Mouse (Mus musculus): ENCODE measurements around the gene Gmds. TPM values are rescaled to one million over a fixed set of nuclear protein-coding genes. Genes with fewer than 3 reads are reported as not detected.

Gmds gene
- polyA plus RNA-seq, 1 experiment from 2014 or later: 35.1 TPM

- Histone ChIP-seq H3K9me3 (no peaks in the 10 kb centered on the region), H3K4me3 (no peak overlapping the region), H3K9ac (replicated peaks) (no peak overlapping the region), H3K27ac (replicated peaks) (no peak overlapping the region), H3K36me3 (no peaks in the 10 kb centered on the region), H3K4me1 (no peaks in the 10 kb centered on the region), H3K27me3 (no peaks in the 10 kb centered on the region), H3K4me2 (replicated peaks) (no peak overlapping the region)
- ATAC-seq (ENCODE audit: low FRiP score, low read depth): no peak
- WGBS: 97% methylated on average over 1 of the region's 1 CpGs
Measured at GRCm38 (mm10) chr13:32040822-32041221, 297.7 kb downstream of the Gmds start.

- no peaks in the 10 kb centered on the region for H3K36me3 ChIP-seq
- no peaks in the 10 kb centered on the region for H3K27me3 ChIP-seq
- no peak for ATAC-seq (ENCODE audit: low FRiP score, low read depth)
- no peak overlapping the region for H3K9ac ChIP-seq (replicated peaks)
- no peak overlapping the region for H3K4me2 ChIP-seq (replicated peaks)
- no peak overlapping the region for H3K4me3 ChIP-seq
- H3K9me3 ChIP-seq: no peaks in the 10 kb centered on the region
- 65% methylated on average over 5 of the region's 5 CpGs for WGBS
- no peak overlapping the region for H3K27ac ChIP-seq (replicated peaks)
- H3K4me1 ChIP-seq: no peaks in the 10 kb centered on the region
Measured at GRCm38 (mm10) chr13:32036902-32037301, 301.6 kb downstream of the Gmds start.

GRCm38 (mm10) chr13:32034799-32035448, 303.6 kb downstream of the Gmds start:
- H3K4me2 ChIP-seq (replicated peaks): no peak overlapping the region
- H3K9ac ChIP-seq (replicated peaks): no peak overlapping the region
- H3K4me1 ChIP-seq: no peaks in the 10 kb centered on the region
- WGBS: 84% methylated on average over 6 of the region's 6 CpGs
- H3K27ac ChIP-seq (replicated peaks): no peak overlapping the region
- H3K36me3 ChIP-seq: no peaks in the 10 kb centered on the region
- H3K27me3 ChIP-seq: no peaks in the 10 kb centered on the region
- ATAC-seq (ENCODE audit: low FRiP score, low read depth): no peak
- no peaks in the 10 kb centered on the region for H3K9me3 ChIP-seq
- H3K4me3 ChIP-seq: no peak overlapping the region

- Histone ChIP-seq H3K4me1 (no peaks in the 10 kb centered on the region), H3K36me3 (no peaks in the 10 kb centered on the region), H3K9me3 (no peaks in the 10 kb centered on the region), H3K4me2 (replicated peaks) (no peak overlapping the region), H3K27me3 (no peaks in the 10 kb centered on the region), H3K27ac (replicated peaks) (no peak overlapping the region), H3K9ac (replicated peaks) (no peak overlapping the region), H3K4me3 (no peak overlapping the region)
- ATAC-seq (ENCODE audit: low FRiP score, low read depth): no peak
- WGBS: 54% methylated on average over 8 of the region's 8 CpGs
Measured at GRCm38 (mm10) chr13:32034139-32034538, 304.4 kb downstream of the Gmds start.

GRCm38 (mm10) chr13:32026226-32026975, 312.1 kb downstream of the Gmds start:
- Histone ChIP-seq H3K9ac (replicated peaks) (no peak overlapping the region), H3K4me3 (no peak overlapping the region), H3K4me2 (replicated peaks) (no peak overlapping the region), H3K36me3 (no peaks in the 10 kb centered on the region), H3K27ac (replicated peaks) (no peak overlapping the region), H3K9me3 (no peaks in the 10 kb centered on the region), H3K4me1 (no peaks in the 10 kb centered on the region), H3K27me3 (no peaks in the 10 kb centered on the region)
- WGBS: 88% methylated on average over 6 of the region's 6 CpGs
- no peak for ATAC-seq (ENCODE audit: low FRiP score, low read depth)

GRCm38 (mm10) chr13:32024822-32025221, 313.7 kb downstream of the Gmds start:
- Histone ChIP-seq H3K36me3 (no peaks in the 10 kb centered on the region), H3K4me3 (no peak overlapping the region), H3K9ac (replicated peaks) (no peak overlapping the region), H3K4me1 (no peaks in the 10 kb centered on the region), H3K27me3 (no peaks in the 10 kb centered on the region), H3K4me2 (replicated peaks) (no peak overlapping the region), H3K9me3 (no peaks in the 10 kb centered on the region), H3K27ac (replicated peaks) (no peak overlapping the region)
- ATAC-seq (ENCODE audit: low FRiP score, low read depth): no peak

GRCm38 (mm10) chr13:32020455-32021249, 317.9 kb downstream of the Gmds start:
- Histone ChIP-seq H3K4me3 (no peak overlapping the region), H3K9ac (replicated peaks) (no peak overlapping the region), H3K27ac (replicated peaks) (no peak overlapping the region), H3K9me3 (no peaks in the 10 kb centered on the region), H3K36me3 (no peaks in the 10 kb centered on the region), H3K4me2 (replicated peaks) (no peak overlapping the region), H3K27me3 (no peaks in the 10 kb centered on the region), H3K4me1 (peaks cover 10% of the 10 kb centered on the region)
- no peak for ATAC-seq (ENCODE audit: low FRiP score, low read depth)
- 69% methylated on average over 6 of the region's 6 CpGs for WGBS

- Histone ChIP-seq H3K36me3 (no peaks in the 10 kb centered on the region), H3K27me3 (no peaks in the 10 kb centered on the region), H3K27ac (replicated peaks) (no peak overlapping the region), H3K9me3 (no peaks in the 10 kb centered on the region), H3K4me3 (no peak overlapping the region), H3K4me1 (peaks cover 10% of the 10 kb centered on the region), H3K9ac (replicated peaks) (no peak overlapping the region), H3K4me2 (replicated peaks) (no peak overlapping the region)
- ATAC-seq (ENCODE audit: low FRiP score, low read depth): no peak
Measured at GRCm38 (mm10) chr13:32019256-32019620, 319.3 kb downstream of the Gmds start.

- no peak overlapping the region for H3K9ac ChIP-seq (replicated peaks)
- H3K27me3 ChIP-seq: no peaks in the 10 kb centered on the region
- H3K4me1 ChIP-seq: peaks cover 10% of the 10 kb centered on the region
- no peak overlapping the region for H3K27ac ChIP-seq (replicated peaks)
- H3K4me2 ChIP-seq (replicated peaks): no peak overlapping the region
- H3K9me3 ChIP-seq: no peaks in the 10 kb centered on the region
- H3K36me3 ChIP-seq: no peaks in the 10 kb centered on the region
- H3K4me3 ChIP-seq: no peak overlapping the region
- peak; percentile 47; the same call in 1 of the 2 replicates for ATAC-seq (ENCODE audit: low FRiP score, low read depth)
- 72% methylated on average over 4 of the region's 4 CpGs for WGBS
Measured at GRCm38 (mm10) chr13:32018518-32019255, 319.9 kb downstream of the Gmds start.

- Histone ChIP-seq H3K4me2 (replicated peaks) (no peak overlapping the region), H3K9ac (replicated peaks) (no peak overlapping the region), H3K4me1 (no peaks in the 10 kb centered on the region), H3K27ac (replicated peaks) (no peak overlapping the region), H3K36me3 (no peaks in the 10 kb centered on the region), H3K4me3 (no peak overlapping the region), H3K9me3 (no peaks in the 10 kb centered on the region), H3K27me3 (no peaks in the 10 kb centered on the region)
- no peak for ATAC-seq (ENCODE audit: low FRiP score, low read depth)
- 46% methylated on average over 4 of the region's 4 CpGs for WGBS
Measured at GRCm38 (mm10) chr13:32008802-32009201, 329.7 kb downstream of the Gmds start.

- no peaks in the 10 kb centered on the region for H3K36me3 ChIP-seq
- WGBS: 70% methylated on average over 7 of the region's 7 CpGs
- H3K9me3 ChIP-seq: no peaks in the 10 kb centered on the region
- no peak overlapping the region for H3K9ac ChIP-seq (replicated peaks)
- H3K27ac ChIP-seq (replicated peaks): no peak overlapping the region
- H3K4me1 ChIP-seq: no peaks in the 10 kb centered on the region
- no peak overlapping the region for H3K4me2 ChIP-seq (replicated peaks)
- no peak overlapping the region for H3K4me3 ChIP-seq
- ATAC-seq (ENCODE audit: low FRiP score, low read depth): no peak
- H3K27me3 ChIP-seq: no peaks in the 10 kb centered on the region
Measured at GRCm38 (mm10) chr13:32008116-32008641, 330.4 kb downstream of the Gmds start.
